Mouse (Mus musculus) mammary gland, adult 2 months (tissue): ENCODE measurements around the gene Unc119b. TPM values are rescaled to one million over a fixed set of nuclear protein-coding genes. Genes with fewer than 3 reads are reported as not detected.

ENCODE experiments used
- polyA plus RNA-seq: library from polyadenylated mRNA; depleted of rRNA; stranded (reverse); fragments of >200 nt; gene quantifications from 2 replicates; pipeline ENCODE4 v1.2.3, GENCODE M21; 2012; ENCODE audit warnings: low replicate concordance; rRNA removed

Unc119b gene
- polyA plus RNA-seq, result 39.5 and 43.4 TPM in 2 replicates

GRCm38 (mm10) chr5:115134234-115135165, at the start of gene Unc119b:
TSS of gene Unc119b (minus strand) at chr5:115134975.

GRCm38 (mm10) chr5:115158040-115158983, 23.5 kb upstream of the Unc119b start, which contains the start of gene Mlec:
TSS of gene Mlec (minus strand) at chr5:115158179.

GRCm38 (mm10) chr5:115118961-115119570, 15.7 kb downstream of the Unc119b start, which contains the start of gene Acads:
TSS of gene Acads (minus strand) at chr5:115119346.

GRCm38 (mm10) chr5:115098195-115098594, 36.6 kb downstream of the Unc119b start, which contains the start of gene Gm10401:
TSS of gene Gm10401 (minus strand) at chr5:115098295.

Other genes starting within 250 kb of the Unc119b start
- gene Oasl2, start 238.0 kb downstream of the Unc119b start, polyA plus RNA-seq, result 9.2 and 27.5 TPM in 2 replicates
- gene Oasl1, start 211.7 kb downstream of the Unc119b start, polyA plus RNA-seq, result 10.2 and 12.7 TPM in 2 replicates
- gene 2210016L21Rik, start 192.8 kb downstream of the Unc119b start, polyA plus RNA-seq, result 15.6 and 18.0 TPM in 2 replicates
- gene Hnf1a, start 163.9 kb downstream of the Unc119b start, polyA plus RNA-seq, result 0.17 TPM in 1 of 2 replicates, not detected in the other
- 60.9 and 73.7 TPM in 2 replicates for gene Sppl3, start 123.8 kb downstream of the Unc119b start, polyA plus RNA-seq
- gene Gm10401, start 36.7 kb downstream of the Unc119b start, polyA plus RNA-seq, result not detected in 2 replicates
- 174 and 188 TPM in 2 replicates for gene Acads, start 15.6 kb downstream of the Unc119b start, polyA plus RNA-seq
- gene Mlec, start 23.2 kb upstream of the Unc119b start, polyA plus RNA-seq, result 65.7 and 84.4 TPM in 2 replicates
- 1.4 and 2.3 TPM in 2 replicates for gene Cabp1, start 59.4 kb upstream of the Unc119b start, polyA plus RNA-seq
- 91.7 and 132 TPM in 2 replicates for gene Pop5, start 100.9 kb upstream of the Unc119b start, polyA plus RNA-seq
- 133 and 176 TPM in 2 replicates for gene Rnf10, start 137.9 kb upstream of the Unc119b start, polyA plus RNA-seq
- gene Coq5, start 144.7 kb upstream of the Unc119b start, polyA plus RNA-seq, result 13.2 and 31.3 TPM in 2 replicates
- gene Dynll1, start 166.0 kb upstream of the Unc119b start, polyA plus RNA-seq, result 139 and 169 TPM in 2 replicates
- 24.4 and 53.3 TPM in 2 replicates for gene Srsf9, start 192.2 kb upstream of the Unc119b start, polyA plus RNA-seq
- gene Gatc, start 206.2 kb upstream of the Unc119b start, polyA plus RNA-seq, result 9.3 and 17.8 TPM in 2 replicates
- gene Triap1, start 206.2 kb upstream of the Unc119b start, polyA plus RNA-seq, result 9.2 and 15.3 TPM in 2 replicates
- gene Cox6a1, start 214.0 kb upstream of the Unc119b start, polyA plus RNA-seq, result 2,839 and 6,625 TPM in 2 replicates